Mouse (Mus musculus) gastrocnemius, adult 2 months (tissue): Measurements from ENCODE around the gene Acp4. TPM values are rescaled to one million over a fixed set of nuclear protein-coding genes. Genes with fewer than 3 reads are reported as not detected.
"Not testable (repeated sequence)": the region's sequence is repeated elsewhere in the genome, so short reads cannot be mapped to it uniquely, and the experiment has no call there.

ENCODE experiments used
- DNase-seq: peaks from one replicate; pipeline ENCODE4 v3.0.0; 2022
- H3K27ac ChIP-seq: fragments of 200-600 bp; 2 replicates; pipeline ENCODE4 v1.8.1; 2022; ENCODE audit warnings: mild to moderate bottlenecking
- H3K4me3 ChIP-seq: fragments of 200-600 bp; 2 replicates; pipeline ENCODE4 v1.8.1; 2022; ENCODE audit warnings: mild to moderate bottlenecking, moderate library complexity
- CTCF ChIP-seq: fragments of 200-600 bp; IDR thresholded peaks from 2 replicates; pipeline ENCODE4 v1.8.1; 2022; ENCODE audit warnings: antibody characterized with exemption, mild to moderate bottlenecking, moderate library complexity
- intact Hi-C: fragments of 180-260 bp; cut with DNase I; formaldehyde crosslinking; loops from one replicate; pipeline ENCODE4 v1.15.1; 2025
- total RNA-seq, 2 experiments: library from RNA; stranded (reverse); gene quantifications; 2 replicates each; pipeline ENCODE4 v1.2.3; 2021

Acp4 gene
- total RNA-seq, 2 experiments from 2014 or later, result not detected

DNA sequence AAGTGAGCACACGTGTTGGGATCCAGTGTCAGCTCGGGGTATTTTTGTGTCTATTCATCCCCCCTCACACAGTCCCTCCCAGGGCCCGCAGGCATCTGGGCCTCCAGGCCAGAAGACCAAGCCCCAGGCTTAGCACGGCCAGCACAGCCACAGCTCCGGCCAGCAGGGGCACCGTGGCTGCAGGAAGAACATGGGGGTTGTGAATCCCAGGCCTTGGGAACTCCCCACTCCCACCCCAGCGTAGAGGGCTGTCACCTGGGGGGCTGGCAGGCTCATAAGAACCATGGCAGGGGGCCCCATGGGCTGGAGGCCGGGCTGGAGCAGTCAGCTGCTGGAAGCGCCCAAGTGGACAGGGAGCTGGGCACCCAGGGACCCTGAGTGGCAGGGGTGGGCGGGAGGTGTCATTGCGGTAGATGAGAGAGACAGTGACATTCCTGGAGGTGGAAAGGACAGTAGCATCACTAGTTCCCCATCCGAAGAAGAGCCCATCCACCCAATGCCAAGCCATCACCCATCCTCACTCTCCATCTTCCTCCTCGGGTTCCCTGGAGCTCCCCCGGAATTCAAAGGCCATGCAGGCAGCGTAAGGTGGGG, 4.1 kb downstream of the Acp4 start:
- no peak overlapping the region for H3K4me3 ChIP-seq
- DNase-seq, result no peak
- intact Hi-C loops, result no loop called here
- TF ChIP-seq CTCF, result no peak
- H3K27ac ChIP-seq, result no peak overlapping the region

- H3K27ac ChIP-seq, H3K4me3 ChIP-seq, intact Hi-C loops, DNase-seq: not testable (repeated sequence)
Observed at GRCm38 (mm10) chr7:44250732-44251275, 6.4 kb downstream of the Acp4 start.

- intact Hi-C loops, result no loop called here
- DNase-seq, result no peak
Observed at GRCm38 (mm10) chr7:44249248-44249647, 7.9 kb downstream of the Acp4 start.

GRCm38 (mm10) chr7:44247971-44248370, 9.2 kb downstream of the Acp4 start:
- H3K27ac ChIP-seq, result no peak overlapping the region
- TF ChIP-seq CTCF, result no peak
- intact Hi-C loops, result loop anchor here (2.0 kb wide), 1 partner anchor 15 kb away; no protein-coding TSS in a partner anchor
- DNase-seq, result no peak
- H3K4me3 ChIP-seq, result peak overlapping the region; percentile 94; the same call in 1 of the 2 replicates

More at GRCm38 (mm10) chr7:44249248-44249647, 7.9 kb downstream of the Acp4 start:
- TF ChIP-seq CTCF, result no peak
- no peak overlapping the region for H3K27ac ChIP-seq
- H3K4me3 ChIP-seq, result no peak overlapping the region

DNA sequence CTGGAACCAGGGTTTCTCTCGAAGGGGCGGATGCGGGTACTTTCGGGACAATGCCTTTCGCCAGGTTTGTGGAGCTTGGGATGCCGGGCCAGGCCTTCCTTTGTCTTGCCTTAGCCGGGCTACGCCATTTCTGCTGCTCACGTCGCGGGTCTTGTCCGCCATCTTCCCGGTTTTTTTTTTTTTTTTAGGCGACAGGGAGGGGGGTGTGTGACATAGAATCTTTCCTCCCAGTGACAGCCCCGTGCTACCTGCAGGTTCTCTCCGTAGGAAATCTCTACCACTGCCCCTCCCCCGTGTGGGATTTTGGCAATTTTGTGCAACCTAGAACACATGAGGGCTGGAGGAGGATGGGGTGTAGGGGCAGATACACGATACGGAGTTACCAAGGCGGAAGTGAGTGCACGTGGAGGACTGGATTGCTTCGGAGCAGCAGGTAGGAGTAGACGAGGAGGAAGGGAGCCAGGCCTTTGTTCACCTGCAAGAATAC, 10.2 kb downstream of the Acp4 start:
- Histone ChIP-seq H3K27ac (peak overlapping the region; percentile 97), H3K4me3 (peak overlapping the region; percentile 94)
- no peak for TF ChIP-seq CTCF
- peak; percentile 37 for DNase-seq
- intact Hi-C loops, result loop anchor here (2.0 kb wide), 1 partner anchor 16 kb away; no protein-coding TSS in a partner anchor

DNA sequence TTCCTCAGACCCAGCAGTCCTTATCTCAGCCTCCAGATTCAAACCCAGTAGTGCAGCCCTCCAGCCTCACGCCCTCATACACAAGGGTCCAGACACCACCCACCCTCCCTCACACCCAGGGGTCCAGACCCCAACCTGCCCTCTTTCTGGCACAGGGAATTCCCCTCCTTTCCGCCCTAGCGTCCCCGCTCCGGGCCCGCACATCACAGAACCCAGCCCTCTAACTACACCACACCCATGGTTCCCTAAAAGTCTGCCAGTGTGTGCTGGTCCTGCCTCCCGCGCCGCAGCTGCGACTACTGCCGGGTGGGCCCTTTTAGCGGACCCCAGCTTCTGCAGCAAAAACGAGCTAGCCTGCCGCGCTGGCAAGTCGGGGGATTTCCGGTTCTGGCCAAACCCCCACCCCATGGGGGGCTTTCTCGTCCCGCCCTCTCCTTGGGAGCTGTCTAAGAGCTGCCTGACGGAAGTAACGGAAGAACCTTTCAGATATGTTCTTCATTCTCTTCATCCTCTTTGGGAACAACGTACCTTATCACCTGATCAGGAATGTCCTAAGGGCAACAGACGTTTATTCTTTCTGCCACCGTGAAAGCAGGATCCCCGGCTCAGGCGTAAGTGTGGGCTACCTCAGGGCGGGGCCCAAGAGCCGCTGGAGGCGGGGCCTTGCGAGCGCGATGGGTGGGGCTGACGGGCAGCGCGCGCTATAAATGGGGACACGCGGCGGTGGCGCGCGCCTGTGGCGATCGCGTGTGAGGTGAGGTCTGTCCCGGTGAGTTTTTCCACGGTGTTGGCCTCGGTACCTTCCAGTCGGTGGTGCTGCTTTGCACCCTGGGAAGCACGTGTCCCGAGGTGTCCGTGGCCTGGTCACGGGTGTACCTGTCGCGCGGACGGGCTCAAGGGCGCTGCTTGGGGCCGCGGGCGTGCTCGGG, 10.9 kb downstream of the Acp4 start, which contains the start of the genes 1700028J19Rik and 2410002F23Rik:
Gene 1700028J19Rik, minus strand, starts transcription at position 641 of the 929 bp plus-strand sequence.
Gene 2410002F23Rik, plus strand, starts transcription at position 668 of the 929 bp plus-strand sequence.
- Histone ChIP-seq H3K4me3 (peak within 1 kb of the TSS; percentile 94), H3K27ac (peak within 1 kb of the TSS; percentile 97)
- TF ChIP-seq CTCF, result no peak
- intact Hi-C loops, result loop anchor here (2.0 kb wide), 1 partner anchor 16 kb away; no protein-coding TSS in a partner anchor
- DNase-seq, result peak; percentile 93

DNA sequence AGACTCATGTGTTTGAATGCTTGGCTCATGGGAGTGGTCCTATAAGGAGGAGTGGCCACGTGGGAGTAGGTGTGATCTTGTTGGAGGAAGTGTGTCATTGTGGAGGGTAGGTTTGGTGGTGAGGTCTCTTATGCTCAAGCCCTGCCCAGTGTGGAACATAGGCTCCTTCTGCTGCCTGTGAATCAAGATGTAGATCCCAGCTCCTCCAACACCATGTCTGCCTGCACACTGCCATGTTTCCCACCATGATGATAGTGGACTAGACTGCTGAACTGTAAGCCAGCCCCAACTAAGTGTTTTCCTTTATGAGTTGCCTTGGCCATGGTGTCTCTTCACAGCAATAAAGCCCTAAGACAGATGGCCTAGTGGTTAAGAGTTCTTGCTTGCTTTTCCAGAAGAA, 13.1 kb downstream of the Acp4 start:
- TF ChIP-seq CTCF, result no peak
- no peak overlapping the region for H3K27ac ChIP-seq
- H3K4me3 ChIP-seq, result no peak overlapping the region
- DNase-seq, result no peak
- intact Hi-C loops, result no loop called here

GRCm38 (mm10) chr7:44241163-44241562, 16.0 kb downstream of the Acp4 start:
- DNase-seq, result no peak
- no peak for TF ChIP-seq CTCF
- no peak overlapping the region for H3K27ac ChIP-seq
- intact Hi-C loops, result no loop called here
- H3K4me3 ChIP-seq, result no peak overlapping the region

DNA sequence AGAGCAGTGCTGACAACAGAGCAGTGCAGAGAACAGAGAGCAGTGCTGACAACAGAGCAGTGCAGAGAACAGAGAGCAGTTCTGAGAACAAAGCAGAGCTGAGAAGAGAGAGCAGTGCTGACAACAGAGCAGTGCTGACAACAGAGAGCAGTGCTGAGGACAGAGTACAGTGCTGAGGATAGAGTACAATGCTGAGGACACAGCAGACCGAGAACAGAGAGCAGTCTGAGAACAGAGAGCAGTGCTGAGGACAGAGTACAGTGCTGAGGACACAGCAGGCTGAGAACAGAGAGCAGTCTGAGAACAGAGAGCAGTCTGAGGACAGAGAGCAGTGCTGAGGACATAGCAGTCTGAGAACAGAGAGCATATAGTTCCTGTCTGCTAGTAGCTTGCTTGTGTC, 16.5 kb downstream of the Acp4 start:
- H3K4me3 ChIP-seq, result no peak overlapping the region
- H3K27ac ChIP-seq, result no peak overlapping the region
- no peak for TF ChIP-seq CTCF
- DNase-seq, result no peak
- intact Hi-C loops, result no loop called here

DNA sequence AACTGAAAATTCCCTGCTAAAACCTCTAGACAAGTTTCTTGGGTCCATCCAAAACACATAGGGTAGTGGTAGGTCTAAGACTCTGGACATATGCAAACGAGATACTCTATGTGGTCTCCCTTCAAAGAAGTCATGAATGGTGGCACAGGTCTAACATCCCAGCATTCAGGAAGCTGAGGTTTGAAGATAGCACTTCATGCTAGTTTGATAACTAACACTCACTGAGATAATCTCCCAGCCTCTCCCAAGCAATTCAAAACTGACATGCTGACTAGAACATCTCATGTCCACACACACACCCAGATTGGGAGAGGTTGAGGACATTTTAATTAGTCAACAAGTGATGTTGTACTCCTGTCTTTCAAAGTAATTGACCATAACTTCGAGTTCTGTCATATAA, 17.3 kb downstream of the Acp4 start:
- intact Hi-C loops, result no loop called here
- no peak for DNase-seq
- no peak overlapping the region for H3K4me3 ChIP-seq
- no peak for TF ChIP-seq CTCF
- H3K27ac ChIP-seq, result no peak overlapping the region

DNA sequence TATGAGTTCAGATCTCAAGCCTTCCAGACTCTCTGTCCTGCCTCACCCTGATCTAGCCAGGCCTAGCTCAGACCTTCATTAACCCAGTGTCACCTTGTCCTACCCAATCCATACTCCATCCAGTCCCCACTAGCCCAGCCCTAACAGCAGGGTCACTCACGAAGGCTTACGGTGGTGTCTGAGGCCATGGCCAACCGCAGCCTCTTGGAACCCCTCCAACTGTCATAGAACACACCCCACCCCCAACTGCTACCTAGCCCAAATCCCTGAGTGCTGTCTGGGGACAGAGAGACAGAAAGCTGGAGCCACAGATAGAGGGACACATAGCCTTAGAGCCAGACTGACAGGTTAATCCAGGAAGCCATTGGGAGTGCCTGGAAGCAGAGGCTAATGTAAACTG, 21.3 kb downstream of the Acp4 start, which contains the start of gene Gm36864:
Gene Gm36864, plus strand, starts transcription at position 269 of the 400 bp plus-strand sequence.
- DNase-seq, result no peak
- Histone ChIP-seq H3K4me3 (no peak within 1 kb of the TSS), H3K27ac (no peak within 1 kb of the TSS)
- intact Hi-C loops, result no loop called here
- TF ChIP-seq CTCF, result no peak

DNA sequence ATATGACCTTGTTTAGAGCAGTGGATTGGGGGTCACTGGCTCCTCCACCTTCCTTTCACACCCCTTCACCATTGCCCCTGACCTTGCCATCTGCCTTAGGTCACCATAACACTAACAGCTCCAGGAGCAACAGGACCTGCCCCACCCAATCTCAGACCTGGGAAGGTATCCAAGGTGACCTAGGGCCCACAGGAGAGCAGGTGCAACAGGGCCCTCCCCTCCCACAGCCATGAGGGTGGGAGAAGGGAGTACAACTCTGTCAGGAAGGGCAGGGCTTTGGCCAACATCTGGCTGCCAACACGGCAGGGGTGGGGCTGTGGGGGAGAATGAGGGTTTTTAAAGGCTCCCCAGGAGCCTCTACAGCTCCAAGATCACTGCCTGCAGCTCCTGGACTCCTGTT, 32.1 kb downstream of the Acp4 start, which contains the start of gene Klk1:
Gene Klk1, plus strand, starts transcription at position 285 of the 400 bp plus-strand sequence.
- no peak for DNase-seq
- intact Hi-C loops, result no loop called here
- TF ChIP-seq CTCF, result no peak
- no peak within 1 kb of the TSS for H3K4me3 ChIP-seq
- no peak within 1 kb of the TSS for H3K27ac ChIP-seq

DNA sequence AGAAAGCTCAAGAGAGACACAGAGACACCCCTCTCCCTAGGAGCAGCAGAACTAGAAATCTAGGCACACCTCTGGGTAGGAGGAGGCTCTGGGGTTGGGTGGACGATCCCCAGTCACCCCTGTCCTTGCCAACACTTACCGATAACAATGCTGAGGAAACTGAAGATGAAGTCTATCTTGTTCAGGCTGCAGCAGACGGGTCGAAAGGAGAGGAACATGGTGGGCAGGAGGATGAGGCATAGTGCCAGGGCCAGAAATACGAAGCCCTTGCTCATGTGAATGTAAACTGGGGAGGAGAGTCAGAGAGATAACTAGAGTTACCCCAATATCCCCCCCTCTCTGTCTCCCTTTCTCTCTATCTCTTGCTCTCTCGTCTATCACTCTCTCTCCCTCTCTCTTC, 34.8 kb downstream of the Acp4 start:
- intact Hi-C loops, DNase-seq, H3K4me3 ChIP-seq, H3K27ac ChIP-seq: not testable (repeated sequence)

- intact Hi-C loops, DNase-seq, H3K27ac ChIP-seq: not testable (repeated sequence)
Observed at GRCm38 (mm10) chr7:44221601-44222000, 35.6 kb downstream of the Acp4 start.

More at GRCm38 (mm10) chr7:44221601-44222000, 35.6 kb downstream of the Acp4 start:
- H3K4me3 ChIP-seq, result not testable (repeated sequence)
